Mouse (Mus musculus): ENCODE measurements around the gene Sult2a6.

Sult2a6 gene

DNA sequence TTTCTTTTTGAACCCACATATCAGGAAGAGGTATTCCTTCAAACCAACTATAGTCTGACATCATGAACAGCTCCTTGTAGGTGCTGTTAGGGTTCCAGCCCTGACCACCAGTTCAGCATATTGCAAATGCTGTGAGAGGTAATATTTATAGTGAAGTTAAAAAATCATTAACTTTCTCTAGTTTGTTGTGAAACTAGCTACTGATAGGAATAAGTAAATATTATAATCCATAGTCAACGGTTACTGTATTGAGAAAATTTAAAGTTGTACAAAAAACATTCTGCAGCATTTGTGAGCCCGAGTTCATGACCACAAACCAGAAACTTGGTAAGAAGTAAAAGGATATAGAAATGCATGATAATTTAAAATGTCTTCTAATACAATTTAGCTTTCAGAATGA, at the start of gene Sult2a6:
Gene Sult2a6 (minus strand): TSS at position 101 of the 400 bp plus-strand sequence.
- no peak for DNase-seq (ENCODE audit: low spot score in 2 of 2)

- no peak for DNase-seq (ENCODE audit: low spot score in 2 of 2)
Measured at GRCm38 (mm10) chr7:14215231-14215630, 39.4 kb downstream of the Sult2a6 start.

GRCm38 (mm10) chr7:14203417-14203816, 51.3 kb downstream of the Sult2a6 start:
- DNase-seq (ENCODE audit: low spot score in 2 of 2): no peak

DNA sequence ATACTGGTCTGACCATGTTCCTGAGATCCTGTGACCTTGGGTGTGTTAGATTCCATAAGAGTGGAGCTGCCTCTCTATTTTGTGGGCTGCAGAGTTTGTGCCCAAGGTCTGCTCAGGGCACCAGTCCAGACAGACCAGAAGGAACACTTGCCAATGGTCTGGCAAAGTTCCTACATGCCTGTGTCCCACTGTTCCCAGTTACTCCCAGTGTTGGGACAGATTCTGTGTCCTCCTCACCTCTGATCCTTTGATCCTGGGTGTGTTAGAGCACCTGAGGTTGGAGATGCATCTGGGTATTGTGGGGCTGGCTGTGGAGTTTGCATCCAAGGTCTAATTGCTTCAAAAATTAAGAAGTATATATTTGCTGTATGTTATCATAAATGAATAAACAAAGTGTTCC, 52.2 kb downstream of the Sult2a6 start:
- no peak for DNase-seq (ENCODE audit: low spot score in 2 of 2)

Measured in heart, adult 9 months (tissue).